Mouse (Mus musculus): ENCODE results near the gene Platr17.

- TF ChIP-seq POLR2A (IDR thresholded peaks at IDR 0.05; ENCODE audit: low read depth, low read length), result no peak
- TF ChIP-seq CTCF (IDR thresholded peaks at IDR 0.05; ENCODE audit: extremely low read depth, insufficient read depth, insufficient read length, insufficient replicate concordance), result no peak
Observed at GRCm38 (mm10) chr17:33930280-33931158, 25.6 kb downstream of the Platr17 start.
